Mouse (Mus musculus): Measurements from ENCODE around the gene Olfr211. TPM values are rescaled to one million over a fixed set of nuclear protein-coding genes. Genes with fewer than 3 reads are reported as not detected.

Olfr211 gene
- polyA plus RNA-seq (2015; fragmentation: Nextera tagmentation; extraction: Ambion mirVana): not detected in 2 replicates

GRCm38 (mm10) chr6:116488791-116489190 is at the start of gene Olfr211:
Gene Olfr211, plus strand, starts transcription at chr6:116489091.

GRCm38 (mm10) chr6:116460544-116461283 is 28.2 kb upstream of the Olfr211 start, which contains the start of gene Alox5:
Gene Alox5, minus strand, starts transcription at chr6:116461178.

GRCm38 (mm10) chr6:116506302-116507003 is 17.6 kb downstream of the Olfr211 start, which contains the start of gene Olfr212:
Gene Olfr212, plus strand, starts transcription at chr6:116506516.

GRCm38 (mm10) chr6:116538156-116538555 is 49.3 kb downstream of the Olfr211 start, which contains the start of gene Olfr213:
Gene Olfr213, plus strand, starts transcription at chr6:116538456.

Other genes starting within 250 kb of the Olfr211 start
- 2.7 and 4.1 TPM in 2 replicates for gene Zfand4, start 224.9 kb upstream of the Olfr211 start, polyA plus RNA-seq (2015; fragmentation: Nextera tagmentation; extraction: Ambion mirVana)
- gene March8, start 151.1 kb upstream of the Olfr211 start, polyA plus RNA-seq (2015; fragmentation: Nextera tagmentation; extraction: Ambion mirVana): 30.4 and 38.6 TPM in 2 replicates
- gene Alox5, start 27.9 kb upstream of the Olfr211 start, polyA plus RNA-seq (2015; fragmentation: Nextera tagmentation; extraction: Ambion mirVana): 1.9 and 3.4 TPM in 2 replicates
- gene Olfr212, start 17.4 kb downstream of the Olfr211 start, polyA plus RNA-seq (2015; fragmentation: Nextera tagmentation; extraction: Ambion mirVana): not detected in 2 replicates
- not detected in 2 replicates for gene Olfr213, start 49.4 kb downstream of the Olfr211 start, polyA plus RNA-seq (2015; fragmentation: Nextera tagmentation; extraction: Ambion mirVana)
- gene Gm5580, start 62.0 kb downstream of the Olfr211 start, polyA plus RNA-seq (2015; fragmentation: Nextera tagmentation; extraction: Ambion mirVana): 0.30 and 0.39 TPM in 2 replicates
- not detected in 2 replicates for gene Olfr214, start 65.1 kb downstream of the Olfr211 start, polyA plus RNA-seq (2015; fragmentation: Nextera tagmentation; extraction: Ambion mirVana)
- not detected in 2 replicates for gene Olfr215, start 95.1 kb downstream of the Olfr211 start, polyA plus RNA-seq (2015; fragmentation: Nextera tagmentation; extraction: Ambion mirVana)
- 47.2 and 49.6 TPM in 2 replicates for gene Zfp422, start 139.9 kb downstream of the Olfr211 start, polyA plus RNA-seq (2015; fragmentation: Nextera tagmentation; extraction: Ambion mirVana)
- gene Depp1, start 161.5 kb downstream of the Olfr211 start, polyA plus RNA-seq (2015; fragmentation: Nextera tagmentation; extraction: Ambion mirVana): 11.1 and 20.4 TPM in 2 replicates
- gene Rassf4, start 184.9 kb downstream of the Olfr211 start, polyA plus RNA-seq (2015; fragmentation: Nextera tagmentation; extraction: Ambion mirVana): 3.8 and 6.1 TPM in 2 replicates
- 0.03 and 0.05 TPM in 2 replicates for gene Tmem72, start 227.8 kb downstream of the Olfr211 start, polyA plus RNA-seq (2015; fragmentation: Nextera tagmentation; extraction: Ambion mirVana)